Mouse (Mus musculus) forebrain, embryonic 10.5 days (tissue): ENCODE results near the gene Tnrc6c. TPM values are rescaled to one million over a fixed set of nuclear protein-coding genes. Genes with fewer than 3 reads are reported as not detected.

Source experiments
- DNase-seq: peaks from one replicate; pipeline ENCODE4 v3.0.0-alpha.2; 2017; ENCODE audit warnings: low spot score; ENCODE audit errors: extremely low spot score
- H3K27ac ChIP-seq: fragments of 300-500 bp; sonication (generic); 2 replicates; pipeline ENCODE4 v1.5.1; 2016; ENCODE audit warnings: mild to moderate bottlenecking
- H3K27me3 ChIP-seq: fragments of 300-500 bp; sonication (generic); 2 replicates; pipeline ENCODE4 v1.6.1; 2016; ENCODE audit warnings: mild to moderate bottlenecking; ENCODE audit not compliant: poor library complexity, severe bottlenecking
- H3K36me3 ChIP-seq: fragments of 300-500 bp; sonication (generic); replicated peaks from 2 replicates; pipeline ENCODE4 v1.6.1; 2016; ENCODE audit warnings: mild to moderate bottlenecking, moderate library complexity
- H3K4me1 ChIP-seq: fragments of 300-500 bp; sonication (generic); 2 replicates; pipeline ENCODE4 v1.6.1; 2016
- H3K4me3 ChIP-seq: fragments of 300-500 bp; sonication (generic); 2 replicates; pipeline ENCODE4 v1.5.1; 2016; ENCODE audit warnings: mild to moderate bottlenecking, moderate library complexity
- H3K9me3 ChIP-seq: fragments of 300-500 bp; sonication (generic); 2 replicates; pipeline ENCODE4 v1.6.1; 2016; ENCODE audit warnings: mild to moderate bottlenecking, moderate library complexity
- WGBS: fragments of 180-500 bp; shearing (Covaris S2); methylation state at CpG from one replicate; pipeline ENCODE4 v1.1.7; 2016; 5-methylcytosine and 5-hydroxymethylcytosine counted together
- polyA plus RNA-seq: library from polyadenylated mRNA; unstranded; fragments of >200 nt; fragmentation: Nextera tagmentation; extraction: Ambion mirVana; gene quantifications from 2 replicates; pipeline ENCODE4 v1.2.1, GENCODE M21; 2016

The Tnrc6c gene
- polyA plus RNA-seq, 1 experiment from 2014 or later = 12.0 TPM

- Histone ChIP-seq H3K27me3 (no peaks in the 10 kb centered on the region), H3K4me3 (no peak overlapping the region), H3K9me3 (no peaks in the 10 kb centered on the region), H3K27ac (no peak overlapping the region), H3K4me1 (no peaks in the 10 kb centered on the region), H3K36me3 (peaks cover 100% of the 10 kb centered on the region)
- no peak for DNase-seq
- WGBS = 83% methylated on average over 4 of the region's 4 CpGs
Measured at GRCm38 (mm10) chr11:117743454-117744030, 89.5 kb downstream of the Tnrc6c start.

GRCm38 (mm10) chr11:117748628-117749027, 94.5 kb downstream of the Tnrc6c start:
- 91% methylated on average over 4 of the region's 4 CpGs for WGBS
- H3K27ac ChIP-seq = no peak overlapping the region
- peaks cover 100% of the 10 kb centered on the region for H3K36me3 ChIP-seq
- H3K4me3 ChIP-seq = no peak overlapping the region
- no peaks in the 10 kb centered on the region for H3K9me3 ChIP-seq
- H3K4me1 ChIP-seq = no peaks in the 10 kb centered on the region
- no peak for DNase-seq
- no peaks in the 10 kb centered on the region for H3K27me3 ChIP-seq

- no peaks in the 10 kb centered on the region for H3K4me1 ChIP-seq
- 93% methylated on average over 10 of the region's 10 CpGs for WGBS
- DNase-seq = no peak
- H3K36me3 ChIP-seq = peaks cover 100% of the 10 kb centered on the region
- H3K9me3 ChIP-seq = no peaks in the 10 kb centered on the region
- no peak overlapping the region for H3K4me3 ChIP-seq
- no peak overlapping the region for H3K27ac ChIP-seq
- H3K27me3 ChIP-seq = no peaks in the 10 kb centered on the region
Measured at GRCm38 (mm10) chr11:117749414-117749813, 95.3 kb downstream of the Tnrc6c start.

GRCm38 (mm10) chr11:117751544-117751943, 97.5 kb downstream of the Tnrc6c start:
- Histone ChIP-seq H3K9me3 (no peaks in the 10 kb centered on the region), H3K36me3 (peaks cover 100% of the 10 kb centered on the region), H3K27me3 (no peaks in the 10 kb centered on the region), H3K4me1 (no peaks in the 10 kb centered on the region), H3K27ac (no peak overlapping the region), H3K4me3 (no peak overlapping the region)
- no peak for DNase-seq
- 91% methylated on average over 6 of the region's 6 CpGs for WGBS

- Histone ChIP-seq H3K9me3 (no peaks in the 10 kb centered on the region), H3K4me1 (no peaks in the 10 kb centered on the region), H3K4me3 (no peak overlapping the region), H3K36me3 (peaks cover 100% of the 10 kb centered on the region), H3K27me3 (no peaks in the 10 kb centered on the region), H3K27ac (no peak overlapping the region)
- DNase-seq = no peak
- 96% methylated on average over 7 of the region's 7 CpGs for WGBS
Measured at GRCm38 (mm10) chr11:117755891-117756290, 101.8 kb downstream of the Tnrc6c start.

- peaks cover 96% of the 10 kb centered on the region for H3K36me3 ChIP-seq
Measured at GRCm38 (mm10) chr11:117759267-117759666, 105.2 kb downstream of the Tnrc6c start.

GRCm38 (mm10) chr11:117760374-117761119, 106.5 kb downstream of the Tnrc6c start:
- WGBS = 96% methylated on average over 26 of the region's 26 CpGs
- H3K36me3 ChIP-seq = peaks cover 96% of the 10 kb centered on the region

More at GRCm38 (mm10) chr11:117759267-117759666, 105.2 kb downstream of the Tnrc6c start:
- no peaks in the 10 kb centered on the region for H3K9me3 ChIP-seq
- no peak for DNase-seq
- H3K27me3 ChIP-seq = no peaks in the 10 kb centered on the region
- H3K4me3 ChIP-seq = no peak overlapping the region
- H3K4me1 ChIP-seq = no peaks in the 10 kb centered on the region
- H3K27ac ChIP-seq = no peak overlapping the region
- WGBS = 95% methylated on average over 10 of the region's 10 CpGs

GRCm38 (mm10) chr11:117761801-117762200, 107.7 kb downstream of the Tnrc6c start:
- WGBS = 95% methylated on average over 13 of the region's 13 CpGs
- H3K4me1 ChIP-seq = no peaks in the 10 kb centered on the region

More at GRCm38 (mm10) chr11:117760374-117761119, 106.5 kb downstream of the Tnrc6c start:
- Histone ChIP-seq H3K9me3 (no peaks in the 10 kb centered on the region), H3K4me3 (no peak overlapping the region), H3K27me3 (no peaks in the 10 kb centered on the region), H3K27ac (0 out of 2 replicates have a peak overlapping the region, but pooled peaks have one; percentile 44), H3K4me1 (no peaks in the 10 kb centered on the region)
- no peak for DNase-seq

GRCm38 (mm10) chr11:117762246-117762645, 108.2 kb downstream of the Tnrc6c start:
- Histone ChIP-seq H3K27me3 (no peaks in the 10 kb centered on the region), H3K4me1 (no peaks in the 10 kb centered on the region), H3K36me3 (peaks cover 92% of the 10 kb centered on the region), H3K4me3 (no peak overlapping the region), H3K27ac (no peak overlapping the region), H3K9me3 (no peaks in the 10 kb centered on the region)
- DNase-seq = no peak
- WGBS = 93% methylated on average over 12 of the region's 12 CpGs

More at GRCm38 (mm10) chr11:117761801-117762200, 107.7 kb downstream of the Tnrc6c start:
- Histone ChIP-seq H3K27ac (no peak overlapping the region), H3K36me3 (peaks cover 96% of the 10 kb centered on the region), H3K27me3 (no peaks in the 10 kb centered on the region), H3K9me3 (no peaks in the 10 kb centered on the region), H3K4me3 (no peak overlapping the region)
- DNase-seq = no peak

- H3K9me3 ChIP-seq = no peaks in the 10 kb centered on the region
- no peak overlapping the region for H3K4me3 ChIP-seq
- peaks cover 4% of the 10 kb centered on the region; the same call in 1 of the 2 replicates for H3K4me1 ChIP-seq
- peaks cover 73% of the 10 kb centered on the region for H3K36me3 ChIP-seq
- 95% methylated on average over 9 of the region's 9 CpGs for whole genome bisulfite sequencing
- H3K27ac ChIP-seq = no peak overlapping the region
- H3K27me3 ChIP-seq = no peaks in the 10 kb centered on the region
- DNase-seq = no peak
Measured at GRCm38 (mm10) chr11:117764319-117764718, 110.2 kb downstream of the Tnrc6c start.

- Histone ChIP-seq H3K4me3 (no peak overlapping the region), H3K4me1 (peaks cover 13% of the 10 kb centered on the region), H3K27ac (no peak overlapping the region), H3K27me3 (no peaks in the 10 kb centered on the region), H3K36me3 (peaks cover 63% of the 10 kb centered on the region), H3K9me3 (no peaks in the 10 kb centered on the region)
- whole genome bisulfite sequencing = 94% methylated on average over 5 of the region's 5 CpGs
- DNase-seq = no peak
Measured at GRCm38 (mm10) chr11:117765361-117765760, 111.3 kb downstream of the Tnrc6c start.

- DNase-seq = no peak
- no peak overlapping the region for H3K4me3 ChIP-seq
- peaks cover 54% of the 10 kb centered on the region for H3K36me3 ChIP-seq
- peaks cover 13% of the 10 kb centered on the region for H3K4me1 ChIP-seq
- H3K9me3 ChIP-seq = no peaks in the 10 kb centered on the region
- WGBS = 88% methylated on average over 3 of the region's 3 CpGs
- H3K27ac ChIP-seq = no peak overlapping the region
- no peaks in the 10 kb centered on the region for H3K27me3 ChIP-seq
Measured at GRCm38 (mm10) chr11:117766275-117766674, 112.2 kb downstream of the Tnrc6c start.
